Mouse (Mus musculus) E14TG2a.4 (cell line): ENCODE data around the gene Top2b.
A peak's percentile ranks its signal among the peaks of the same experiment; 100 is the strongest.

Experiments used
- H3K27me3 ChIP-seq: 2 replicates; pipeline ENCODE4 v1.6.1; 2014; ENCODE audit warnings: low read length, control low read depth; ENCODE audit not compliant: insufficient read depth
- H3K36me3 ChIP-seq: 2 replicates; pipeline ENCODE4 v1.6.1; 2014; ENCODE audit warnings: low read length, control low read depth; ENCODE audit not compliant: insufficient read depth
- H3K4me1 ChIP-seq: replicated peaks from 2 replicates; pipeline ENCODE4 v1.6.1; 2014; ENCODE audit warnings: low read depth, low read length, control low read depth
- H3K4me3 ChIP-seq: replicated peaks from 2 replicates; pipeline ENCODE4 v1.5.1; 2014; ENCODE audit warnings: mild to moderate bottlenecking, low read length
- H3K9me3 ChIP-seq: 2 replicates; pipeline ENCODE4 v1.6.1; 2014; ENCODE audit warnings: low read length, control low read depth
- CTCF ChIP-seq: conservative IDR thresholded peaks from 2 replicates; pipeline ENCODE4 v1.5.1; 2014; ENCODE audit warnings: low read length
- NANOG ChIP-seq: IDR thresholded peaks from 2 replicates; pipeline ENCODE4 v1.6.1; 2014; ENCODE audit warnings: borderline replicate concordance, low read length, mixed read lengths
- POU5F1 ChIP-seq: IDR thresholded peaks from 2 replicates; pipeline ENCODE4 v1.6.1; 2014; ENCODE audit warnings: low read length, borderline replicate concordance

Top2b gene

DNA sequence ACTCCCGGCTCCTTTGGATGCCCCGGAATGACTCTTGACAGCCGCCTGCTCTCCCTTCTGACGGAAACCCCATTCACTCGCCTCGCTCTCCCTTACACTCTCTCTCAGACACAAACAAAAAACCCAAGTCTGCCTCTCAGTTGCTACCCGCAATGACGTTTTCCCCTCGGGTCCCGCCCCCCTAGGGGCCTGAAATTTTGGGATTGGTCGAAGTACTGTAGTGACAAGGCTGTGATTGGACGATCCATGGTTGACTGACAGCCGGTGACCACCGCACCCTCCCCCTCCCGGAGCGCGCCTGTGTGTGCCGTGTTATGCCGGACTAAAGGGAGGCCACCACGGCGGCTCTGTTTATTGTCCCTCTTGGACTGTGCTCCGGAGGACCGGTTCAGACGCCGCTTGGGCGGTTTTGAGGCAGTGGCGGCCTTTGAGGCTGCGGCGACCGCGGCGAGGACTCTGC lies at the start of gene Top2b:
Gene Top2b, plus strand, starts transcription at position 302 of the 460 bp plus-strand sequence.
- Histone ChIP-seq H3K36me3 (no peaks in the 10 kb centered on the region), H3K27me3 (peaks cover 4% of the 10 kb centered on the region), H3K4me1 (peaks cover 21% of the 10 kb centered on the region), H3K4me3 (peak within 1 kb of the TSS; percentile 89), H3K9me3 (no peaks in the 10 kb centered on the region)
- TF ChIP-seq NANOG (no peak), POU5F1 (no peak), CTCF (no peak)

DNA sequence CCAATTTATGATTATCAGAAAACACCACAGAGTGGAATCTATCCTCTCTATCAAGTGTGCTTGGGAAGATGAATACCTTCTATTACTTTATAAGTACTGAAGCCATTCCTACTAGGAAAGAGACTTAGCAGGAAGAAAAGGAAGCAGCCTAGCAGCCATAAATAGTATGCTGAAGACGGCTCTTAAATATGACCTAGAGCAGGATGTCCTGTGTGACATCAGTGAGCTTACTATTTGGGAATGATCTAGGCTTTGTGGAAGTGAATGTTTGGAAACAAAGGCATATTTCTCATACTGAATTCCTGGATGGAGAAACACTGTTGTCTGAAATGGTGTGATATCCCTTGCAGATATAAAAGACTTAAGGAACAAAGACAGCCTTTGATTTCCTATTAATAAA lies 48.3 kb upstream of the Top2b start:
- Histone ChIP-seq H3K9me3 (no peaks in the 10 kb centered on the region), H3K4me3 (no peak overlapping the region), H3K4me1 (peaks cover 30% of the 10 kb centered on the region), H3K36me3 (no peaks in the 10 kb centered on the region), H3K27me3 (no peaks in the 10 kb centered on the region)
- TF ChIP-seq NANOG: no peak
- no peak for TF ChIP-seq POU5F1
- no peak for TF ChIP-seq CTCF

DNA sequence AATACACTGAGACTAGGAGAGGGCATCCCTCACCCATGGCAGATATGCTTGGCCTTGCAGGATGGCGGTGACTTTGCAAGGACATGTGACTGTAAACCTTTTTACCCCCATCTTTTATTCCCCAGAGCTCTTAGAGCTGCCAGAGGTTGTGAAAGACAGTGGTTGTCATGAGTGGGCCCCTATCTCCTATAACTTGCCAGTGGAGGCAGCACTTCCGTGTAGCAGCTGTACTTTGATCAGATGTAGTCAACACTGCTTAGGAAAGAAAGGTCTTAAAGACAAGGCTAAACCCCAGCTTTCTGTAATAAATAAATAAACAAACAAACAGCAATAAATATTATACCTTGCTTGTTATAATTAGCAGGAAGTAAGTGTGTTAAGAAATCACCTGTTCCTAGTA lies 45.2 kb upstream of the Top2b start:
- no peak overlapping the region for H3K4me3 ChIP-seq
- H3K27me3 ChIP-seq: no peaks in the 10 kb centered on the region
- peaks cover 3% of the 10 kb centered on the region; the same call in 1 of the 2 replicates for H3K4me1 ChIP-seq
- H3K36me3 ChIP-seq: no peaks in the 10 kb centered on the region
- no peaks in the 10 kb centered on the region for H3K9me3 ChIP-seq
- TF ChIP-seq POU5F1: no peak
- no peak for TF ChIP-seq NANOG
- TF ChIP-seq CTCF: no peak

DNA sequence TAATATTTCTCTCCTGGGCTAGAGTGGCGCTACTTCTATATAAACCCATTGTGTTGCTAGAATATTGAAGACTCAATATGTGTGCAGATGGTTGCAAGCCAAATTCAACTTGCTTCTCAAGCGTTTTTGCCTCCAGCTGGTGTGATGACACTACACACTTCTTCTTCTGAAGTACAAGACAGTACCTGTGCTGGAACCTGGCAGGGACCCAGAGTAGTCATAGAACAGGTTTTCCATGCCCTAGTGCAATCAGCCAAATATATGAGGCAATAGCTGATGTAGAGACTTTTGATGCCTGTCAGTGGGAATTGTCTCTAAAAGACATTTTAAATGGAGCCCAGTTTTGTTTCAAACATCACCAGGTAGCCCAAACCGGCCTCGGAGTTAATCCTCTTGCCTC lies 40.6 kb upstream of the Top2b start:
- peaks cover 14% of the 10 kb centered on the region for H3K4me1 ChIP-seq
- no peaks in the 10 kb centered on the region for H3K36me3 ChIP-seq
- H3K4me3 ChIP-seq: no peak overlapping the region
- no peaks in the 10 kb centered on the region for H3K9me3 ChIP-seq
- no peaks in the 10 kb centered on the region for H3K27me3 ChIP-seq
- TF ChIP-seq CTCF: no peak
- TF ChIP-seq NANOG: no peak
- TF ChIP-seq POU5F1: no peak

DNA sequence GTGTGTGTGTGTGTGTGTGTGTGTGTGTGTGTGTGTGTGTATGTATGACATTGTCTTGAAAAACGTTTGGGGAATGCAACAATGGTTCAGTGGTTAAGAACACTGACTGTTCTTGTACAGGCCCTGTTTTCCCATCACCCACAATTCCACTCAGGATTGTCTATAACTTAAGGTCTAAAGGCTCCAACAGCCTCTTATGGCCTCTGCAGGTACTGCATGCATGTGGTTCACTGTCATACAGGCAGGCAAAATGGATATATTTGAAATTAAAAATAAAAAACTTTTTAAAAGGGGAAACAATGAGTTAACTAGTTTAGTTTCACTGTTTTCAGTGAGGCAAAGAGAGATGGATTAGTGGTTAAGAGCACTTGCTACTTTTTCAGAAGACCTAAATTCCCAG lies 39.8 kb upstream of the Top2b start:
- no peaks in the 10 kb centered on the region for H3K27me3 ChIP-seq
- TF ChIP-seq NANOG: no peak
- TF ChIP-seq CTCF: peak; percentile 29

DNA sequence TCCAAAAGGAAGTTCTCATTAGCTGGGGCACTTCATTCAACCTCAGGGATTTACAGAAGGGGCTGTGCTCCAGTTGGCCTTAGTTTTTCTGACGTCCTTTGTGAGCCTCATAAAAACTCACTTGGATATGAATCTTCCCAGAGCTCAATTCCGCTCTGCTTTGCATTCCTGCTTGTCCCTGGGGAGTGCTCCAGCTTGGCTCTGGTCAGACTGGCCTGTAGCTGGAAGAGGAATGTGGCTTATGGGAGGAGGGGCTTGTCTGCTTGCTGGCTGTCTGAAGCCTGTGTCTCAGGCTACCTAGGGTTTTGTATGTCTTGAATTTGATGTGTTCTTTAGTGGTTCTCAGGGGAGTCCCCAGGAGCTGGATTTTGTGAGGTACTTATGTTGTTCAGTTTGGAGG lies 36.4 kb upstream of the Top2b start:
- no peak for TF ChIP-seq POU5F1
- Histone ChIP-seq H3K9me3 (no peaks in the 10 kb centered on the region), H3K27me3 (no peaks in the 10 kb centered on the region), H3K4me1 (peaks cover 28% of the 10 kb centered on the region), H3K4me3 (no peak overlapping the region), H3K36me3 (no peaks in the 10 kb centered on the region)

More for the DNA sequence above, 39.8 kb upstream of the Top2b start:
- Histone ChIP-seq H3K36me3 (no peaks in the 10 kb centered on the region), H3K4me1 (peaks cover 22% of the 10 kb centered on the region), H3K9me3 (no peaks in the 10 kb centered on the region), H3K4me3 (no peak overlapping the region)

DNA sequence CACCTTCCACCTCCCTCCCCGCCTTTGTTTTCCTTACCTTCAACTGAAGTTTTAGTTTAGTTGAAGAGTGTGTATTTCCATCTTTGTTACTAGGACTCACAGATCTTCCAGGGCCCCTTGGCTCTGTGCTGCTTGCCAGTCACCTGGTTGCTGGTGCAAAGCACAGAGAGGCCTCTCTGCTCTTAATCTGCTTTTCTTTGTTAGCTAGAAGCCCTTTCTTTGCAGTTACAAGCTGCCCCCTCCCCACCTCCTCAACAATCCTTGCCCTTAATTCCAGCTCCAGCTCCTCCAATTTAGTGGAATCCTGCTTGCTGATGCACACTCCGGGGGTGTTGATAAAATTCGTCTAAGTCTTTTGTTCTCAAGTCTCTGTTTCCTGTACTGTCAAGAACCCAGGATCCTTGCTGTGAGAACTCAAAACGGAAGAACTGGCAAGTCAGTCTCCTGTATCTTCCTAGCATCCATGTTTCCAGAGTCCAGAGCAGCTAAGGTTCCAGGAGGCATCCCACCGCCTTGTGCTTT lies 36.0 kb upstream of the Top2b start:
- TF ChIP-seq POU5F1: no peak
- no peak for TF ChIP-seq CTCF
- TF ChIP-seq NANOG: no peak; the same call in 1 of the 2 replicates
- Histone ChIP-seq H3K27me3 (no peaks in the 10 kb centered on the region), H3K4me3 (no peak overlapping the region), H3K36me3 (no peaks in the 10 kb centered on the region), H3K9me3 (no peaks in the 10 kb centered on the region), H3K4me1 (peaks cover 28% of the 10 kb centered on the region)

DNA sequence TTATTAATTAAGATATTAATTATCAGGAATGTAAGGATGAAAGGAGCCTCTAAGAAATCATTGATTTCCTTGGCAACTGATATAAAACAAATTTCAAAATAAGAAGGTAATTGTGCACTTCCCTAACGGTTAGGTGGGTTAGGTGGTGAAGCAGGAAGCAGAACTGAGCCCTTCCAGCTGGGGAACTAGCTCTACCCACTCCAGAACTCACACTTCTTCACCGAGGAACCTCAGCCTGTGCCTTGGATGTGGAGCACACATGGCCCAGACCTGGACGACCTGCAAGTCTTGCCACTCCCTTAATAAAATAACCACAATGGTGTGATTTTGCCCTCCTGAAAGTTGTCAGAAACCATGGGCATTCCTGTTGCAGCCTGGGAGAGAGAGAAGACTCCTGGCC lies 35.2 kb upstream of the Top2b start:
- no peaks in the 10 kb centered on the region for H3K9me3 ChIP-seq
- H3K36me3 ChIP-seq: no peaks in the 10 kb centered on the region
- no peak overlapping the region for H3K4me3 ChIP-seq
- H3K4me1 ChIP-seq: peaks cover 28% of the 10 kb centered on the region
- TF ChIP-seq CTCF (no peak), NANOG (no peak), POU5F1 (no peak)
- no peaks in the 10 kb centered on the region for H3K27me3 ChIP-seq

DNA sequence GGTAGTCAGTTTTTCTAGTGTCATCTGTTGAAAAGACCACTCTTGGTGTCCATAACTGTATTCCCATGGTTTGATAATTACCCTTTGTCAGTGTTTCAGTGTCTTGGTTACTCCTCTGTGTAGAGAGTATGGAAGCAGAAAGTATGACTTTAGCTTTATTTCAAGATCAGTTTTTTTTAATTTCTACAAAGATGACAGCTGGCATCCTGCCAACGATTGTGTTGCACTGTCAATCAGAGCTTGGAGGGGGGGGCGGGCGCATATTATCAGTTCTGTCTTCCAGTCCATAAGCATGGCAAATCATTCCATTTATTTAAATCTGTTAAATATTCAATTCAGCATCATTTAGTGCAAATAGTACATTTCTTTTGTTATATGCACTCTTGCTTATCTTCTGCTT lies 30.7 kb upstream of the Top2b start:
- Histone ChIP-seq H3K4me3 (no peak overlapping the region), H3K27me3 (no peaks in the 10 kb centered on the region), H3K4me1 (peaks cover 30% of the 10 kb centered on the region), H3K36me3 (no peaks in the 10 kb centered on the region), H3K9me3 (no peaks in the 10 kb centered on the region)
- TF ChIP-seq POU5F1: no peak
- no peak for TF ChIP-seq CTCF
- TF ChIP-seq NANOG: no peak
